Mouse (Mus musculus) lung, postnatal 14 days (tissue): ENCODE data around the gene Top1.

ENCODE experiments used
- DNase-seq: peaks from one replicate; pipeline ENCODE4 v3.0.0; 2021

Top1 gene

DNA sequence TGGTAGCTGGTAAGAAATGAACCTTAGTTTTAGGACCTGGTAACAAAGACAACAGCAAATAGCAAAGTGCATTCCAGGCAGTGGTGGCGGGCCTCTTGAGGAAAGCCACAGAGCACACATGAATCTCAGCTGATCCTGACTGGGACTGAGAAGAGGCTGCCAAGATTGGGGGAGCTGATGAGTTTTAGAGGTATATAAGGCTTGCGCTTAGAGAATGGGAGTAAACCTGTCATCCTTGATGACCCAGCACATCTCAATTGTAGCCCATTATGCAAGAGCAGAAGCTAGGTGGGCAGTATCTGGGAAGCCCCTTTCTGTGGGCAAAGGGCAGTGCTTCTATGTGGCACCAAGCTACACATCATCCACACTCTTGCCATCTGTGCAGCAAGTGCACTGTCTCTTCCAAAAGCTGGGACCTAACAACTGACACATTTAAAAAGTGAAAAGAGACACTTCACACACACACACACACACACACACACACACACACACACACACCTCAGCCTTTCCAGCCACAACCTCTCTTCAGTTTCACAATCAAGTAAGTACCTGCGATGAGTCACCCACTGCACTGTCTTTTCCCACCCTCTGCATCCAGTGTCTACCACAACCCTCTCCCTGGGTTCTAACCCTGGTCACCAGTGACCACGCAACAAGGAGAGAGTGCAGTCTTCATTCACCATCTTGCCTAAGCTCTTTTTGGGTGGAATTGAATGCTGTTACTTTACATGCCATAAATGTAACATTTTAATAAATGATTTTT is 78.1 kb downstream of the Top1 start:
- DNase-seq: no peak

DNA sequence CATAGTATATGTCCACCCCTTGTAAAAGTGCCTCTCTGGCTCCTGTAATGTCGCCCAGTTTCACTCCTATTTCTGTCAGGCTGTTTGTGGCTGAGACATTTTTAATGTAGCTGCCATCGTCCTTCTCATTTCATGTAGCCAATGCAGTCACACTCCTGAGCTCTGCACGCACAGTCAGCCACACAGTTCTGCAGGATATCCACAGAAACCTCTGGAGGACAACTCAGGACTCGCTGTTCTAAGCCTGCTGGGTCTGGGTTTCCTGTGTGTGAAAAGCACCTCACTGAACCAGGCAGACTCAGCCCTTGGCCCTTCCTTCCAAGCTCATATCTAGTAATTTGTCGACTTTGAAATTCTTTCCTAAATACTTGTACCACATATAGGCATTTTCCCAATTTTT is 78.8 kb downstream of the Top1 start:
- DNase-seq: no peak

DNA sequence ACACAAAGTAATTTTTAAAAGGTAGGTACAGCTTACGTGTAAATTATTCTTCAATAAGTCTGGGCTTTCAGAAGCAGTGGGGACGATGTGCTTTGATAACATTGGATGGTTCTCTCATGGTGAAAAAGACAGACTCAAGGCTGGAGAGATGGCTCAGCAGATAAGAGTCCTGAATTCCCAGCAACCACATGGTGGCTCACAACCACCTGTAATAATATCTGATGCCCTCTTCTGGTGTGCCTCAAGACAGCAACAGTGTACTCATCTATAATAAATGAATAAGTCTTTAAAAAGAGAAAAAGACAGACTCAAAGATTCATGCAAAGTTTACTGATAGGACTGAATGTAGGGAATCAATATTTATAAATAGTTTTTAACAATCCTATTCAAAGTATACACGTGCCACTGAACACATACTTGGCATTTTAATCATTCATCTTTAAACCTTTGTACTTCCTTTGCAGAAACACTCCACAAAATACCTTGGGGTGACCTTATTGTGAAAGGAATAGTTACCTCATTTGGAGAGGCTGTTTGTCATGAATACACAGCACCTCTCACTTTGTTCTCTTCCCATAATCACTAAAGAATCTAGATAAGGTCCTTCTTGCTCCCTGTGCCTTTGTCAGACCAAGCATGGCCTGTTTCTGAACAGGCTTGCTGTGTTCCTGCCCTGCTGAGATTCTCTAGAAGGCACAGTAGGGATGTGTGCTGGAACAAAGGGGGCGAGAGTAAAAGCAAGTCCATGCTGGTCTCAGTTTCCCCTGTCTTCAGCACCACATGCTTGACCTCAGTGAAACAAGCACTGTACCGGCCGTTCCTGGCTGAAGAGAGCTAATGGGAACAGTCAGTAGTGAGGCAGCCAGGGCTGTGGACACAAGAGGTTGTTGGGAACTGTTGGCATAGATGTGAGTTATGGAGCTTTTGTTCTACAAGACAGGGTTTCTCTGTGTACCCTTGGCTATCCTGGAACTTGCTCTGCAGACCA is 80.5 kb downstream of the Top1 start:
- DNase-seq: peak; percentile 1

DNA sequence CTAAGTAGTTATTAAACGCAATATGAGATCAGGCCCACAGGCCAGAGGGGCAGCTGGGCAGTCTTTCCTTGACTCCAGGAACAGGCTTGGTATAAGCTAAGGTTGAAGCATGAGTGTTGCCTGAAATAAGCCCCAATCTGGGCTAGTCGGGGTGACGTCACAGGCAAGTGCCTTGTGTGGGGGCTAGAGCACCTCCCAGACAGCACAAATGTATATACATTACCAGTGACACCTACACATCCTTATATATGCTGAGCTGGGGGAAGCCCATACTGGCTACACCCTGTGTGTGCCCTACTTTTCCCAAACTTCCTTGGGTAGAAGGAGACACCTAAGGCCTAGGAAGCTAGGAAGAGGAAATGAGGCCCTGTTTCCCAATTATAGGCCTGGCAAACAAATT is 83.3 kb downstream of the Top1 start:
- no peak for DNase-seq

DNA sequence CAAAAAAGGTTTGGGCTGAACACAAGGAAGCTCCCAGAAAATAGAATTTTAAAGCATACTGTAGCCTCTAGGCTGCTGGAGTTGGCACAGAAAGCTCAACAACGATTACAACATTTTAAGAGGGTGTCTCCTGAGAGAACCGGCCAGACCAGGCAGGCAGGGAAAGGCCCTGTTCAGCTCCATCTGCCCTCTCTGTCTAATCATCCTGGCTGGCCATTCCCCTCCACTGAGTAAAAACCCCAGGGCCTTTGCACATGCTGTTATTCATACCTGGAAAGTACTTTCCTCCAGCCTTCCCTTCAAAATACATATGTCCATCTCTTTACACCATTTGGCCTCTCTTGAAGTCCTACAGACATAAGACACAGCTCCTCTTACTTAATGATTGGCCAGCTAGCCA is 83.7 kb downstream of the Top1 start:
- DNase-seq: no peak

DNA sequence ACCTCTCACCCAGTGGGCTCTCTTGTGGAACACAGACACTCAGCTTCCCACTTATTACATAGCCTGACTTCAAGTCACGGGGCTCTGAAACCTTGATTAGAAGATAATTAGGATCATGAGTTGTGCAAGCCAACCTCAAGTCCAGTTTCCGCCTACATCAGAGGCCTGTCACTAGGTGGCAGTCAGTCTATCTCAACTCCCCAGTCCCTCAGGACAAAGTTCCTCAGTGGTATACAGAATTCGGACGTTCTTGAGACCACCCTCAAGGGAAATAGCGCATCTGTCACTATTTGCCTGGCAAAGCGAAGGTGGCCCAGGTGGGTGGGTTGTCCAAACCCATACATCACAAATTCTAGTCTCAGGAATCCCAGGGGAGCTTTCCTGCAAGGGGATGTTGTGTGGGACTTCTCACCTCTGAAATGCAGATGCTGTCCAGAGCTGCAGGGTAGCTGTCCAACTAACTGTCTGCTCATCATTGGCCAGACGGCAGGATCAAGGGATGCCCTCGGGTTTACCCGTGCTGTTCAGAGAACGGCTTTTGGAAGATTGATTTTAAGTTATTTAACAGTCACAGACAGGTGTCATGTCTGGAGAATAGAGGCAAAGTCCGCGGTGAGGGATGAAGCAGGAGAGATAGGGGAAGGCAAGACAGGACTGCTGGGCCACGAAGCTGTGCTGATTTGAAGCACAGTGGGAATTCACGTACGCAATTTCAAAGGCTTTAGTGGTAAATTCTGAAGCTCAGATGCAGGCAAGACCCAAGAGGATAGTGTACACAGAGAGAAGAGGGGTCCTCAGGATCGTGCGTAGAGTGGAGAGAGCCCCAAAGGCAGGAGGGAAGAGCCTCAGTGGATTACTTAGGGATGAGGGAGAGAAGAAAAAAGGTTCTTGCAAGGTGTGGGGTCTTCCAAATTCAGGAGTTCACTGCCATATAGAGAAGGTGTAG is 84.4 kb downstream of the Top1 start:
- DNase-seq: no peak

DNA sequence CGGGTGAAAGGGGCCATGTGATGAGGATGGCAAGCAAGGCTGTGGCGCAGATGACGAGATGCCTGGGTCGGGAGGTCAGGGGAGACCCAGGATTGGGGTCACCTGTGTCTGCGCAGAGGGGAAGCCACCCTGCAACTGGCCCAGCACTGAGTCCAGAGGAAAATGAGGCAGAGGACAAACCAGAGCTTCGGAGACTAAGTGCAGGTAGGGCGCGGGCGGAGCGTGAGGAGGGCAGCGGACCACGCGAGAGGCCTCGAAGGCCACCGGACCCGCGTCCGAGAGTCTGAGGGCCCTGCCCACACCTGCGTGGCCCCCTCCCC is 85.1 kb downstream of the Top1 start:
- no peak for DNase-seq

DNA sequence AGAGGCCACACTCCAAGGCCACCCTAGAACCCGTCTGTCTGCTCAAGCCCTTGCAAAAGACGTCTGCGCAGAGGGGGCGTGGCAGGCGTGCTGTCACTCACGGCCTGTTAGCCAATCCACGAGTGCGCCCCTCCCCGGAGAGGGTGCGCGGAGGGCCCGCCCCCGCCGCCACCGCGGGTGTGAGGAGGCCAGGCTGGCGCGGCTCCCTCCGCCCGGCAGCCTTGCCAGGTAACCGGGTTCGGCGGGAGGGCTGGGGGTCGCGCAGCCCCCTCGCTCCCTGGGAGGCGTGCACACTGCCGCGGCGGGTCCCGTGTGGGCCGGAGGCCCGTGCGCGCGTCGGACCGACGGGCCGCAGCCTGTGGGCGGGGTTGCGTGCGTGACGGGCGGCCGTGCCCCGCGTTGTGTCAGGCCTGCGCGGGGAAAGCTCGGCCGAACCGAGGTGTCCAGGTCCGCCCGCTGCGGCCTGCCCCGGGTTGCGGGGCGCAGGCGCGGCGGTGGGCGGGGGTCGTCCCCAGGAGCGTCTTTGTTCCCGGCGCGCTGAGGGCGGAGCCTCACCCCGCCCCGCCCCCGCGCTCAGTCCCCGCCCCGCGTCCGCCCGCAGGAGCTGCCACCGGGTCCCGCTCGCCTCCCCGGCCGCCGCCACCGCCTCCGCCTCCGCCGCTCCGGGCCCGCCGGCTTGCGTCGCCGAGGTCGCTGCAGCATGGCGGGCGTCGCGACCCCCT is 85.6 kb downstream of the Top1 start, which contains the start of gene Plcg1:
TSS of gene Plcg1 (plus strand) at position 184 of the 722 bp plus-strand sequence.
- DNase-seq: peak; percentile 96

DNA sequence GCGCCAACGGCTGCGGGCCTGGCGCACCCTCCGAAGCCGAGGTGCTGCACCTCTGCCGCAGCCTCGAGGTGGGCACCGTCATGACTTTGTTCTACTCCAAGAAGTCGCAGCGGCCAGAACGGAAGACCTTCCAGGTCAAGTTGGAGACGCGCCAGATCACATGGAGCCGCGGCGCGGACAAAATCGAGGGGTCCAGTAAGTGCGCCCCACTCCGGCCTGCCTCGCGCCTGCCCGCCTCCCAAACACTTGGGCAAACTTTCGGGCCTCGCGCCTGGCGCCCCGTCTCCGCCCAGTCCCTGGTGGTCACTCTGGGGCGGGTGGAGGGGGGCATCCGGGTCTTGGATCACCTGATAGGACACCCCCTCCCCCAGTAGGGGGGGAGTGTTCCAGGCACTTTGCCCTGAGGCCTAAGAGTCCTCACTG is 86.2 kb downstream of the Top1 start:
- DNase-seq: peak; percentile 76

DNA sequence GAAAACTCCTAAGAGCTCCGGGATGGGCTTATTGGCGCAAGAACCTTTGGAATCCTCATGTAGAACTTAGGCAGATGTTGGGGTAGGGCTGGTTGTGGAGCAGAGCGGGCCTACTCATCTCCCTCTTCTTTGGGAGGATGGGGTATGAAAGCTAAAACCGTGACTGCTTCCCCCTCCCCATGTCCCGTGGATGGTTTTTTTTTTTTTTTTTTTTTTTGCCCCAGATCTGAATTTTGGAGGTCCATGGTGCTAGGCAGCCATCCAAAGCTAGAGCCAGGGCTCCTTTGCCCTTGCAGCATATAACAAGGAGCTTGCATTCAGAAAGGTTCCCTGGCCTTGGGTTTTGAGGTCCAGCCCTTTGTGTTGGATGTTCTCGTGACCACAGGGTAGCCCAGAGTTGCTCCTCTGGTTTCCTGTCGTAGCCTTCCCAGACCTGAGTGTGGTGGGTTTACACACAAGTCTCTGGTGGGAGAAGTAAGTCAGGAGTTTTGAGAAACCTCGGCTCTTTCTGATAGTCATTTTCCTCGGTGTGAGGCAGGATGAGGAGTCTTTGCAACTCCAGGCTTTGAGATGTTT is 86.8 kb downstream of the Top1 start:
- DNase-seq: no peak

DNA sequence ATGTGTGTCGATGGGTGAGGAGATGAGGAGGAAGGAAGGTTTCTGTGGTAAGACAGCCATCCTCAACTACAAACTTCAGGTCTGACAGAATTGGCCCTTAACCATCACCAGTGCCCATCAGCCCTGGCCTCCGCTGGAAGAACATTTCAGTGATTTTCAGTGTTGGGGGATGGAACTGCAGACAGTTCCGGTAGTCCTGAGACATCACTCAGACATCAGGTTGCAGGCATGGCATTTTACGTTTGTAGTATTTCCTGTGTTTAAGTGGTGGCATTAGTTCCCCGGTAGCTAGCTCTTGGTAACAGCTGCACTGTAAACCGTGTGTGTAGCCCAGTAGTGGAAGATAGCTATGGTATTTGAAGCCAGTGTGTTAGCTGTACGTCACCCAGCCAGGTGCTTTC is 87.4 kb downstream of the Top1 start:
- DNase-seq: no peak

DNA sequence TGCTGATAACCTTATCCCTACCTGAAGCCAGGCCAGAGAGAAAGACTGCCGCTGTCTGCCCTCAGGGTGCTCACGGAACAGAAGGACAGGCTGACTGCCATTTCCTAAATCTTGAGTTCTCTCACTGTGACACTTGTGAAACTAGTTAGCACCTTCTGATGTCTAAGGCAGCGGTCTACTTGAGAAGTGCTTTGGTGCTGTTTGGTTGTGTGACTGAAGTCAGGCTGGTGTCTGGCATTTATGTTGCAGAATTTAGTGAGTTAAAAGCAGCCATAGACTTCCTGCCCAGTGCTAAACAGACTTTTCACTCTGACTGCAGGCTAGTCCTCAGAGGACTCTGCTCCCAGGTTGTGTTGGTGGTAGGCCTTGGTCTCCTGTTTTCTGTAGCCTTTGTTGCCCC is 88.6 kb downstream of the Top1 start:
- DNase-seq: no peak

DNA sequence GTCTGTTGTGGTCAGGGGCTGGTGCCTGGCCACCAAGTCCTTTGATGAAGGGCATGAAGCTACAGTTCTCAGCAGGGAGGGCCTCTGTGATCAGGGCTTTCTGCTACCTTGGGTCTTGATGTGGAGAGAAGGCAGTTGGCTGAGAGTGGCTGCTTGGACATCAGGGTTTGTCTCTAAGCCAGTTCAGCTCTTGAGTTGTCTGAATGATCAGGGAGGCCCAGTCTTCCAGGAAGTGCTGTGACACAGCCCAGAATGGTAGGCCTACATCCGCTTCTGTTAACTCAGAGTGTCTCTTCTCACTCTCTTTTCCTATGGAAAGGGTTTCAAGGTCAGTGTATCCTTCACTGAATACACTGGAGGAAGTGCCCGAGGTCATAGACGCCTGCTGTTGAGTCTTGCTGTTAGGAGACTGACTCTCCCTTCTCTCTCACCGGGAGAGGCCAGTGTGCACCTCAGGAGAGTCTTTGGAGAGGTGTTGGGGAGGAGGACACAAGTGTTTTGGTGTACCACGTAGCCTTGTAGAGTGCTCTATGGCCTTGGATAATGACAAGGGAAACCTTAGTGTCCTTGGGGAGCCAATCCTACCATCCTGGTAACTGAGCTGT is 90.1 kb downstream of the Top1 start:
- DNase-seq: no peak

DNA sequence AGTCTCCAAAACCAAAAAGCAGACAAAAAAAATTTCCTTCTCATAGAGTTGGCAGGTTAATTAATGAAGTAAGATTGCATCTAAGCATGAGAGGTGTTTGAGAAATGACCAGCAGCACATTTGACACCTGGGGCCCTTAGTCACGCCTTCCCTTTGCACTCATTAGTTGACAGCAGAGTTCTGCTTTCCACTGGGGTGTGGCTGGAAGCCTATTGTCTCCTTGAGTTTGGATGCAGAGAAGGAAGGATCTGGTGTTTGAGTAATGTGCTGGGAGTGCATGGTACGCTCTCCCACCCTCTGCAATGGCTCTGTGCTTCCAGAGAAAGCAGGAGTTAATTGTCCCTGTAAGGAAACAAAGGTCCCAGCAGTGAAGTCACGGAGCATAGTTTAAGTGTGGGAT is 90.8 kb downstream of the Top1 start:
- no peak for DNase-seq

DNA sequence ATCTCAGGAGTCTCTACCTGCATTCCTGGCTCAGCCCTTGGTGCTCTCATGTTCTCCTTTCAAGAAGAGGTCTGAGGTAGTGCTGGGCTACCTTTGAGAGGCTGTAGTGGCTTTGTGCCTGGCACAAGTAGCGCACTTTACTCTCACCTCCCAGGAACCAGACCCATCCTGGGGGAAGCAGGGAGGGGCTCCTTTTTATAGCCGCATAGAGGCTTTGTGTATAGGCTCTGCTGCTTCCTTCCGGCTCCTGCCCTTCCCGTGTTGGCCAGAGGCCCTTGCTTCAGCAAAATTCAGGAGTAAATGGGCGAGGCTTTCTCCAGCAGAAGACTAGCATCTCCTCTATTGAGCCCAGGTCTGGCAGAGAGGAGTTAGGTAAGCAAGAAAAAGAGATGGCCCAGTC is 92.7 kb downstream of the Top1 start:
- peak; percentile 56 for DNase-seq

DNA sequence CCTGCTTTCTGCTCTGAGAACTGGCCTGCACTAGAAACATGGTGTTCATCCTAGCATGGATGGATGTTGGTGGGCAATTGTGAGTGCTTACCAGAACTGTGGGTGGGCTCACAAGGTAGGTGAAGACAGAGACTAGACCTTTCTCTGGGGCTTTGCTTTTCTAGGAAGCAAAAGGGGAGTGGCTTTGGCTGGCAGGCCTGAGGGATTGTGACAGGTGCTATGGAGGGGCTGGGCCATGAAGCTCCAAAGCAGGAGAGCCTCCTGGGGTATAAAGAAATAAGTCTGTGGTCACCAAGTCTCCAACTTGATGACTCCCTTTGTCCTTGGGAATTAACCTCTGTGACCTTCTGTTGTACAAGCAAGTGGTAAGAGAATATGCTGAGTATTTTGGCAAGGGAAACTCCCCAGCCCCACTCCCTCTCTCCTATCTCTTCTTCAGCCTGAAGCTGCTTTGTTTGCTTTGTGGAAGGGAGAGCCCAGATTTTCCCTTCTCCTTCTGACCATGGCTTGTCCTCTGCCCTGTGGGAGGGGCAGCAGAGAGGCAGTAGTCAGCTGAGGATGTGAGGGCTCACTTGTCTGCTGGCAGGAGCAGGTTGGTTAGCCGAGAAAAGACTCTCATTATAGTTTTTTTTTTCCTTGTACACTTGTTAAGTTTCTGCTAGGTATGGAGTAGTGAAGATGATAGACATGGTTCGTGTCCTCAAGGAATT is 94.1 kb downstream of the Top1 start:
- DNase-seq: no peak

DNA sequence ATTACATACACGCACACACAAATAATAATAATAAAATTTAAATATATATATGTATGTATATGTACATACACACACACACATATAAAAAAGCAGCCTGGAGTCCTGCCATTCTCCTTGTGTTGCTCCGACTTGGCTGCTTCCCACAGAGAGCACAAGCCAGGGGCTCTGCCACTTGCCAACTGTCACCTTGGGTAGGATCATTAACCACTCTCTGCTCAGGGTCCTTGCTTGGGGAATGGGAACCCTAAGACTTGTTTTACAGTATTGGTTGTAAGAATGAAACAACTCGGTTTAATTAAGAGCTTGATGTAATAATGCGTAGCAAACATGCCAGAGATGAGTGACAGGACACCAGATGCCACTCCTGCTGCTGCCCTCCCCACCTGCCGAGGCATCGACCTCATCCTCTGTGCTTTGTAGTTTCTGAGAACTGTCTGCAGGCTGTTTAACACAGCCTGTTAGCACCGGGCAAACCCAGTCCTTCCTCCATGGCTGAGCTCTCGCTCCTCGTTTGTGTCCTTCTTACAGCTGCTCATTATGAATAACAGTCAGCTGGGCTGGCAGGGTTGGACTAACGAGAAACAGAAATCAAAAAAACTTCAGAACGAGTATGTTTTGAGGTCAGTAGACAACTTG is 95.0 kb downstream of the Top1 start:
- no peak for DNase-seq

DNA sequence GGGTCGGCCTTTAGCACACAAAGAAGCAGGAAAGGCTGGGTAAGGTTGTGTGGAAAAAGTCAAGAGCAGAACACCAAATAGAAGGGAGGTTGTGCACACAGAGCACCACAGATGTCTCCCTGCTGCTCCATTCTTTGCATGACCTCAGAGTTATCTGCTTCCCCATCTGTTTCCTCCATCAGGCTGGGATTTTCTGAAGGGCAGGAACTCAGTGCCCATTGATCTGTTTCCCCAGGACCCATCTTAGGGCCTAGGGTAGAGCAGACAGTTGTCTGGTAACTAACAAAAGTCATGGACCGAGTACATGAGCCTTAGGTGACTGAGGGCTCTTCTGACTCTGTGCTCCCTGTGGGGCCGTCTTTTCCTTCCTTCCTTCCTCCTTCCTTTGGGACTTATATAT is 95.9 kb downstream of the Top1 start:
- no peak for DNase-seq

DNA sequence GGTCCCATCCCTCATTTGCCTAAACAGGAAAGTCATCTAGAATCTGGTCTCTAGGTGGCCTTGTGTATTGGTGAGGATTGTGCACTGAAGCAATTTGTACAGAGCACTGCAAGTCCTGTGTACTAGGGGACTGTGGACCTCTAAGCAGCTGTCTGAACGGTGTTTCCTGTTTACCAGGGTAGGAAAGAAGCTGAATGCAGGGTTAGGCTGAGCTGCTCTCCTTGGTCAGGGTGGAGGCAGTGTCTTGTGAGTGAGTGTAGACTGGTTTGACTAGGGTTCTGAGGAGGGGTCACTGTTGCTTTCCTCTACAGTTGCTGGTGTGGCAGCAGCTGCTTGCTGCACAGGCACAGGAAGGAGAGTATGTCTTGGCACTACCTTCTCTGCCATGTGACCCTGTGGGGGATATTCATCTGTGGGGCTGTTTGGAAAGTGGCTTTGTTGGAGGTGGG is 96.5 kb downstream of the Top1 start:
- DNase-seq: no peak
